Mouse (Mus musculus) ovary, adult 10 weeks (tissue): ENCODE measurements around the gene Spata5. TPM values are rescaled to one million over a fixed set of nuclear protein-coding genes. Genes with fewer than 3 reads are reported as not detected.

ENCODE experiments used
- polyA plus RNA-seq: library from polyadenylated mRNA; stranded (reverse); fragments of 350-450 nt; fragmentation: Illumina TruSeq; extraction: RNeasy Lipid Tissue Mini Kit (QIAGEN cat#74804); gene quantifications from one replicate; pipeline ENCODE4 v1.2.3, GENCODE M21; 2014

Gene Spata5
- 45.2 TPM for polyA plus RNA-seq

GRCm38 (mm10) chr3:37419458-37419991 is at the start of gene Spata5:
TSS of gene Spata5 (plus strand) at chr3:37419896.

GRCm38 (mm10) chr3:37420072-37420471 is 376 bp downstream of the Spata5 start, which contains the start of gene Nudt6:
TSS of gene Nudt6 (minus strand) at chr3:37420211.

Other genes with a start within 250 kb of the Spata5 start
- gene Il21, start 187.3 kb upstream of the Spata5 start, polyA plus RNA-seq, result not detected
- gene Bbs12, start 107.3 kb upstream of the Spata5 start, polyA plus RNA-seq, result 9.6 TPM
- gene Cetn4, start 107.2 kb upstream of the Spata5 start, polyA plus RNA-seq, result 79.3 TPM
- gene Fgf2, start 71.5 kb upstream of the Spata5 start, polyA plus RNA-seq, result 42.2 TPM
- 0.63 TPM for gene Nudt6, start 315 bp downstream of the Spata5 start, polyA plus RNA-seq
- gene Spry1, start 220.1 kb downstream of the Spata5 start, polyA plus RNA-seq, result 11.1 TPM